Mouse (Mus musculus) hindbrain, embryonic 13.5 days (tissue): ENCODE measurements around the gene Rasip1. TPM values are rescaled to one million over a fixed set of nuclear protein-coding genes. Genes with fewer than 3 reads are reported as not detected.

Source experiments
- ATAC-seq: fragments of 200-750 bp; cut with Nextera tagmentation; 2 replicates; pipeline ENCODE4 v1.8.0; 2017; ENCODE audit warnings: moderate TSS enrichment; ENCODE audit not compliant: low FRiP score
- H3K27ac ChIP-seq: fragments of 300-500 bp; sonication (generic); 2 replicates; pipeline ENCODE4 v1.5.1; 2015; ENCODE audit warnings: inconsistent platforms, mild to moderate bottlenecking, moderate library complexity
- H3K27me3 ChIP-seq: fragments of 300-500 bp; sonication (generic); 2 replicates; pipeline ENCODE4 v1.6.1; 2015; ENCODE audit warnings: mild to moderate bottlenecking, inconsistent platforms
- H3K36me3 ChIP-seq: fragments of 300-500 bp; sonication (generic); 2 replicates; pipeline ENCODE4 v1.6.1; 2015; ENCODE audit warnings: mild to moderate bottlenecking, inconsistent platforms
- H3K4me1 ChIP-seq: fragments of 300-500 bp; sonication (generic); replicated peaks from 2 replicates; pipeline ENCODE4 v1.6.1; 2015; ENCODE audit warnings: inconsistent platforms
- H3K4me2 ChIP-seq: fragments of 300-500 bp; sonication (generic); 2 replicates; pipeline ENCODE4 v1.6.1; 2015; ENCODE audit warnings: inconsistent platforms, mild to moderate bottlenecking, moderate library complexity
- H3K4me3 ChIP-seq: fragments of 300-500 bp; sonication (generic); 2 replicates; pipeline ENCODE4 v1.5.1; 2015; ENCODE audit warnings: mild to moderate bottlenecking, inconsistent platforms
- H3K9ac ChIP-seq: fragments of 300-500 bp; sonication (generic); 2 replicates; pipeline ENCODE4 v1.6.1; 2015; ENCODE audit warnings: mild to moderate bottlenecking, inconsistent platforms
- H3K9me3 ChIP-seq: fragments of 300-500 bp; sonication (generic); 2 replicates; pipeline ENCODE4 v1.6.1; 2016; ENCODE audit warnings: inconsistent platforms
- WGBS: fragments of 180-500 bp; shearing (Covaris S2); methylation state at CpG from one replicate; pipeline ENCODE4 v1.1.7; 2015; 5-methylcytosine and 5-hydroxymethylcytosine counted together
- polyA plus RNA-seq: library from polyadenylated mRNA; unstranded; fragments of >200 nt; fragmentation: Nextera tagmentation; extraction: Ambion mirVana; gene quantifications from 2 replicates; pipeline ENCODE4 v1.2.1, GENCODE M21; 2015

The Rasip1 gene
- polyA plus RNA-seq, 1 experiment from 2014 or later = 12.7 TPM

DNA sequence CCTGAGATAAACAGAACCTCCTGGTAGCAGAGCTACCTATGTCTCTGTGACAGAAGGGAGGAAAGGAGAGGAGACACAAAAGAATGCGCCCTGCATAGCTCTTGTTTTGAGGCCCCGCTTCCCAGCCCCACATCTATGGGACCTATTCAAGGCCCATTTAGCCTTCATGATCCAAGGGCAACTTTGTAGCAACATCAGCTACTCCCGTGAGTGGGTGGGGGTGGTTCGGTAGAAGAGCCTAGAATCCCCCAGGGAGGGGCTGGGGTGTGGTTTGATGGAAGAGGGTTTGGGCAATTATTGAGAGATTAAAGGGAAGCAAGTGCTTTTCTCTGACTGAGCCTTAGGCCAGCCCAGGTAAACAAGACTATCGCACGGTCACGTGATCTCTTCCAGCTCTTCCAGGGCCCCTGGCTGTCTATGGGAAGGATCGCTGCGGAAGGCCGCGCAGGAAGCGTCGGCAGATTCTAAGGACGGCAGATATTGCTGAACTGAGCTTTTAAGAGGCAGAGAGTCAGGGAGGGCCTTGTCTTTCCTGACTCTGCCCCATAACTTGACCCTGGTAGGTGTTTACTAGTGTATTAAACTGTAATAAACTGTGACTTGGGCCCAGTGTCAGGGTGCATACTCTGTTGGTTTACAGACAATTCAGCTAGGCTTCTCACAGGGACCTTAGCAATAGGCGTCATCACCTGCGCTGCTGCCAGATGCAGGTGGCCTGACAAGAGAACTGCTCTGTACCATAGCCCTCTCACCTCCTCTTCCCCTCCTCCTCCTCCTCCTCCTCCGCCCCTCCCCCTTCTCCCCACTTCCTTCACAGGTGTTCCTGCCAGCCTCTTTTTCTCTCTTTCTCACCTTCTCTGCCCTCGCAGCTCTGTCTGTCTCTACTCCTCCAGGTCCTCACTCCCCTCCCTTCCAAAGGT is 28.1 kb upstream of the Rasip1 start:
- H3K4me2 ChIP-seq = no peak overlapping the region
- H3K9ac ChIP-seq = no peak overlapping the region
- 0 out of 2 replicates have a peak, but pooled peaks cover 3% of the 10 kb centered on the region for H3K4me1 ChIP-seq
- H3K36me3 ChIP-seq = no peaks in the 10 kb centered on the region
- no peaks in the 10 kb centered on the region for H3K27me3 ChIP-seq
- H3K4me3 ChIP-seq = no peak overlapping the region
- H3K9me3 ChIP-seq = no peaks in the 10 kb centered on the region
- WGBS = 58% methylated on average over 18 of the region's 18 CpGs
- no peak for ATAC-seq
- H3K27ac ChIP-seq = no peak overlapping the region

DNA sequence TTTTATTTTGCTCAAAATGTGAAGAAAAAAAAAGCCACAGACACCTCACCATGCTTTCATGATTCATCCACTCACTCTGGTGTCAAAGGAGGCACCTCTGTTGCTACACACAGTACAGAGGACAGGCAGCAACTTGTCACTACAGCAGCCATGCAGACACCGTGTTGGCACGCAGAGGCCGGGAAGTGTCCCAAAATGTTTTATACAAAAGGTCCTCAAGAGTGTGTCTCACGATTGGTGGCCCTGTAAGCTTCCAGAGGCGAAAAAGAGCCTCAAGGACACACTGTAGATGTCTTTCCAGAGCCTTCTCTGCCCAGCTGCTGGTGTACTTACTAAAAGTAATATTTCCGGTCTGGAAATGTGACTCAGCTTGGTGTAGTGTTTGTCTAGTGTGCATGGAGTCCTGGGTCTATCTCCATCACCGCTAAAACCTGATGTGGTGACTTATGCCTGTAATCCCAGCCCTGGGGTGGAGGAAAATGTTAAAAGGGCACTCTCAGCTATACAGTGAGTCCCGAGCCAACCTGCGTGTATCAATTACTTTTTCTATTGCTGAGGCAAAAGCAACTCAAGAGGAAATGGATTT is 21.5 kb upstream of the Rasip1 start:
- no peak overlapping the region for H3K9ac ChIP-seq
- H3K4me1 ChIP-seq = no peaks in the 10 kb centered on the region
- H3K9me3 ChIP-seq = no peaks in the 10 kb centered on the region
- H3K27ac ChIP-seq = no peak overlapping the region
- H3K27me3 ChIP-seq = no peaks in the 10 kb centered on the region
- H3K4me3 ChIP-seq = no peak overlapping the region
- no peaks in the 10 kb centered on the region for H3K36me3 ChIP-seq
- H3K4me2 ChIP-seq = no peak overlapping the region
- no peak for ATAC-seq
- WGBS = 84% methylated on average over 9 of the region's 9 CpGs

DNA sequence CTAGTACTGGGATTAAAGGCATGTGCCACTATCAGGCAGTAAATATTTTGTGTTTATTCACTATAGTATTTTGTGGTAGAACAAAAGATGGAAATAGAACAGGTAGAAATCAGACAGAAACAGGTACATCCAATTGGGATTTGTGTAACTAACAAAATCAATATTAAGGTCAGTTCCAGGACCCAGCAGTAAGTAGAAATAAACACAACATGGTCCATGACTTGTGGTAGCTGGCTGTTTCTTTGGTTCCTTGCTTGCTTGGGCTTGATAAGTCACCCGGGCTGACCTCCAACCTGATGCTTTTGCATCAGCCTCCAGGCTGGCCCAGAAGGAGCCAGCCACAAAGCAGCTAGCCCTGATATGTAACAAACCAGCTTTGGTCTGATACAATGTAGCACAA is 17.8 kb upstream of the Rasip1 start:
- Histone ChIP-seq H3K27me3 (no peaks in the 10 kb centered on the region), H3K9me3 (no peaks in the 10 kb centered on the region), H3K4me1 (no peaks in the 10 kb centered on the region), H3K9ac (no peak overlapping the region), H3K4me2 (no peak overlapping the region), H3K36me3 (no peaks in the 10 kb centered on the region), H3K27ac (no peak overlapping the region), H3K4me3 (no peak overlapping the region)
- WGBS = 77% methylated on average over 1 of the region's 1 CpGs
- no peak for ATAC-seq

DNA sequence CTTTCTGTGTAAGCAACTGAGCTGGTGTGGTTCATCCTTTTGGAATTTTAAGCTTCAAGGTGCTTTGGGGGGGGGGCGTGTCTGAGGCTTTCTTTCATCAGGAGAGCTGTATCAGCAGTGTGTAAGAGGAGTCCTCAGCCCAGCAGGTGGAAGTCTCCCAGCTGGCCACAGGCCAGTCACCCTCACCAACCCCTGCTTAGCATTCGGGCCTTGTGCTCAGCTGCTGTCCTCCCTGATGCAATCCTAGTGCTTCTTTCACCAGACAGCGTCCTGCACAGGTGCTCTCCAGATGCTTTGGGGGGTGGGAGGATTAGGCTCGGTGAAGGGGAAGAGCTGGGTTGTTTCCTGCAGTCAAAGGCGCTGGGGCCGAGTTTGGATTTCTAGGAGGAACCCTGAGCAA is 11.0 kb upstream of the Rasip1 start:
- no peak overlapping the region for H3K4me2 ChIP-seq
- peaks cover 10% of the 10 kb centered on the region for H3K4me1 ChIP-seq
- 24% methylated on average over 6 of the region's 6 CpGs for WGBS
- H3K27me3 ChIP-seq = peaks cover 51% of the 10 kb centered on the region
- no peaks in the 10 kb centered on the region for H3K36me3 ChIP-seq
- no peak overlapping the region for H3K9ac ChIP-seq
- no peaks in the 10 kb centered on the region for H3K9me3 ChIP-seq
- ATAC-seq = no peak
- no peak overlapping the region for H3K4me3 ChIP-seq
- H3K27ac ChIP-seq = no peak overlapping the region

DNA sequence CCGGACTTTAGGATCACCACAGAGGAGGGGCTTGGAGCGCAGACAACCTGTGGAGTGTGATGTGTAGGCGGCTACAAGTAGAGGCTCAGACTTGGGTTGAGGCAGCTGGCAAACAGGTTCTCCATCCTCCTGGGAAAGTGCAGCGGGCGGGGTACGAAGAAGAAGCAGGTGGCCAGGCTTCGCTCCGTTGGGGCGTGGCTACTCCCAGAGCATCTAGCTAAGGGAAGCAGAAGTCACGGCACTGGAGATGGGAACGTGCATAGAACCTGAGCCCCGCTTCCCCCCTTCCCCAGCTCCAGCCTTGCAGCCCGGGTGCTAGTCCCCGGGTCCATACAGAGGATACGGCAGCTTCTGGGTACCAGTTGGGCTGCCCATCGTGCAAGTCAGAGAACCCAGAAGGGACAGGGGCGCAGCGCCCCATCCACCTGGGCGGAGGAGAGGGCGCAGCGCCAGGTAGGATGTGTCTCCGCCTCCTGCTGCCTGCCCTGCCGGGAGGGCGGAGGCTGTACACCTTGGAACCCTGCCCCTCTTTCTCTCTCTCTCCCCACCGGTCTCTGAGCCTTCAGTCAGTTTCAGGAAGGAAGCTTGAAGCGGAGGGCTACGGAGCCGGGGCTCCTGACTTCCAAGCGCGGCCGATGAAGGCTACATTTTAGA is 10.1 kb upstream of the Rasip1 start, which contains the start of gene Fut1:
TSS of gene Fut1 (plus strand) at position 248 of the 654 bp plus-strand sequence.
- H3K36me3 ChIP-seq = no peaks in the 10 kb centered on the region
- no peak for ATAC-seq
- H3K27ac ChIP-seq = no peak within 1 kb of the TSS
- H3K4me1 ChIP-seq = peaks cover 10% of the 10 kb centered on the region
- H3K9me3 ChIP-seq = no peaks in the 10 kb centered on the region
- peak within 1 kb of the TSS; percentile 46 for H3K9ac ChIP-seq
- peak within 1 kb of the TSS; percentile 19; the same call in 1 of the 2 replicates for H3K4me3 ChIP-seq
- peaks cover 51% of the 10 kb centered on the region for H3K27me3 ChIP-seq
- 10% methylated on average over 31 of the region's 31 CpGs for WGBS
- H3K4me2 ChIP-seq = peak within 1 kb of the TSS; percentile 22

DNA sequence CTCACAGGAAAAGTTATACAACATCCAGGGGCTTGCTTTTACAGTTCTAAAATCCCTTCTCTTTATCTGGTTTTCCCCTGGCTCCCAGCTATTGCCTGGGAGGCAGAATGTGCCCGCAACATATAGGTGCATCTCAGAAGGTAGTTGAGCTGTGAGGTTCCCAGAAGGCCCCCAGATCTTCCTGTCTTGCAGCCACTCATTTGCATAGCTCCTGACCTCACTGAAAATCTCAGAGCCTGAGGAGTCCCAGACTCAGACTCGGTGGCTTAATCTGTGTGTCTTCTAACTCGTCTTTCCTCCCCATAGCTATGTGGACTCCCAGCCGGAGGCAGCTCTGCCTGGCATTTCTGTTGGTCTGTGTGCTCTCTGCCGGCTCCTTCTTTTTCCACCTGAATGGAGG is 9.0 kb upstream of the Rasip1 start:
- peaks cover 51% of the 10 kb centered on the region for H3K27me3 ChIP-seq
- no peaks in the 10 kb centered on the region for H3K9me3 ChIP-seq
- peaks cover 10% of the 10 kb centered on the region for H3K4me1 ChIP-seq
- no peak overlapping the region for H3K27ac ChIP-seq
- no peak for ATAC-seq
- WGBS = 85% methylated on average over 5 of the region's 5 CpGs
- H3K36me3 ChIP-seq = no peaks in the 10 kb centered on the region
- H3K4me3 ChIP-seq = no peak overlapping the region
- no peak overlapping the region for H3K4me2 ChIP-seq
- no peak overlapping the region for H3K9ac ChIP-seq

DNA sequence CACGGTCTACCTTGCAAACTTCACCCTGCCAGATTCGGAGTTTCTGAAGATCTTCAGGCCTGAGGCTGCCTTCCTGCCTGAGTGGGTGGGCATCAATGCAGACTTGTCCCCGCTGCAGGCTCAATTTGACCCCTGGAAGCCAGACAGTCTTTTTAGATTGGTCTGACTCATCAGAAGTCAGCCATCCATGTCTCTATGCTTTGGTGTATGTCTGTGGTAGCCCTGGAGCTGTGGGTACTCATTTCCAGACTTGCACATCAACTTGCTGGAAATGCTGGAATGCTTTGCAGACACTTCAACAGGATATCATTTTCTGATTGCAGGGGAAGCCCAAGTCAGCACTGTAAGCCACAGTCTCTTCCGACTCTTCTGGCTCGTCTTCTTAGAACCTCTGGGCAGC is 7.7 kb upstream of the Rasip1 start:
- Histone ChIP-seq H3K4me2 (no peak overlapping the region), H3K4me3 (no peak overlapping the region), H3K27me3 (peaks cover 52% of the 10 kb centered on the region), H3K9ac (no peak overlapping the region), H3K9me3 (no peaks in the 10 kb centered on the region), H3K4me1 (peaks cover 10% of the 10 kb centered on the region), H3K36me3 (no peaks in the 10 kb centered on the region), H3K27ac (no peak overlapping the region)
- 93% methylated on average over 5 of the region's 5 CpGs for WGBS
- ATAC-seq = no peak

DNA sequence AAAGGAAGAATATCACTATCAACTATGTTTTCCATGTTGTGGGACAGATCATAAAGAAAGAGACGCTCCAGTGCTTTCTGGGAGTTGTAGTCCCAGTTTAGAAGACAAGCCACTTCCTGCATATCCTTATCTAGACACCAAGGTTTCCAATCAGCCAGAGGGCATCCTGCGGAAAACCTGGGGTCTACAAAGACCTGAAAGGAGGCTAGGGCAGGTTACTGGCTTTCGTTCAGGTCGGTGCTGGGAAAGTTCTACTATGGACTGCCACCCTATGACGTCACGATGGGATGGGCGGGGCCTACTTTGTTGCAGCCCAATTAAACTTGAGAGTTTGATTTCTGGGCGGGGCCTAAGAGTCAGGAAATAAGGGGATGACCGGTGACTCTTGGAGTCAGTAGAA is 5.8 kb upstream of the Rasip1 start, which contains the start of gene Izumo1:
TSS of gene Izumo1 (plus strand) at position 369 of the 400 bp plus-strand sequence.
- no peak within 1 kb of the TSS for H3K4me3 ChIP-seq

DNA sequence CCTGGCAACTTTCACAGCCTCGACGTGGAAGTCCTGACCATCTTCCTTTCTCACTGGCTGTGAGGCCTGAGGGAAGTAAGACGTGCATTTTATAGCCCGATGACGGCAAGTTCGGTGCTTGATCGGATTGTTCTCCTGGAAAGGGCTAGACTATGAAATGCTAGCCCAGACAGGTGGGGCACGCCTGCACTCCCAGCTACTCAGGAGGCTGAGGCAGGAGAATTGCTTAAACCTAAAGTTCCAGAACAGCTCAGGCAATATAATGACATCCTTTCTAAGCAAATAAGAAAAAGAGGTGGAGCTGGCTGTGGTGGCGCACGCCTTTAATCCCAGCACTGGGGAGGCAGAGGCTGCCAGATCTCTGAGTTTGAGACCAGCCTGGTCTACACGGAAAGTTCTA is 3.8 kb upstream of the Rasip1 start:
- H3K4me2 ChIP-seq = no peak overlapping the region
- peaks cover 13% of the 10 kb centered on the region; the same call in 1 of the 2 replicates for H3K4me1 ChIP-seq
- no peaks in the 10 kb centered on the region for H3K9me3 ChIP-seq
- H3K36me3 ChIP-seq = no peaks in the 10 kb centered on the region
- no peak for ATAC-seq
- 93% methylated on average over 11 of the region's 11 CpGs for WGBS
- H3K27ac ChIP-seq = no peak overlapping the region
- H3K4me3 ChIP-seq = no peak overlapping the region
- H3K27me3 ChIP-seq = peaks cover 41% of the 10 kb centered on the region
- H3K9ac ChIP-seq = no peak overlapping the region

More for the DNA sequence above, 5.8 kb upstream of the Rasip1 start, which contains the start of gene Izumo1:
- Histone ChIP-seq H3K4me2 (no peak within 1 kb of the TSS), H3K36me3 (no peaks in the 10 kb centered on the region), H3K27me3 (peaks cover 47% of the 10 kb centered on the region), H3K27ac (no peak within 1 kb of the TSS), H3K9me3 (no peaks in the 10 kb centered on the region), H3K4me1 (peaks cover 8% of the 10 kb centered on the region), H3K9ac (no peak within 1 kb of the TSS)
- 32% methylated on average over 9 of the region's 9 CpGs for WGBS
- no peak for ATAC-seq

DNA sequence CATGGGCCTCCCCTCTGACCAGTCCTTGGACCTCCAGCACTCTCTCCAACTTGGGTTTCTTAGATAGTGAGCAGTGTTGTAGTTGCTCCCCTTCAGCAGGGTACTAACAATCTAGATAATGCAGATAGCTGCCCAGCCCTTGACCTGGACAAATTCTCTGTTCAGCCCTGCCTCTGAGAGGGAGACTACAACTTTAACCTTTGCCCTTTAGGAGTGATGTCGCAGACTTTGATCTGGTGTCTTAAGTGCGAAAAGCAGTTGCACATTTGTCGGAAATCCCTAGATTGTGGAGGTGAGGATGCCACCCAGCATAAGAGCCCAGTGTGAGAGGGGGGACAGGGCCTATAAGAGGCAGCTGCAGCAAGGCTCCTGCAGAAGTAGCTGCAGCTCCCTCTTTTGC is 2.6 kb upstream of the Rasip1 start:
- 90% methylated on average over 3 of the region's 3 CpGs for WGBS
- Histone ChIP-seq H3K4me3 (no peak overlapping the region), H3K27me3 (peaks cover 29% of the 10 kb centered on the region), H3K9ac (no peak overlapping the region), H3K27ac (no peak overlapping the region), H3K4me2 (no peak overlapping the region), H3K9me3 (no peaks in the 10 kb centered on the region), H3K36me3 (no peaks in the 10 kb centered on the region), H3K4me1 (peaks cover 13% of the 10 kb centered on the region; the same call in 1 of the 2 replicates)
- no peak for ATAC-seq

DNA sequence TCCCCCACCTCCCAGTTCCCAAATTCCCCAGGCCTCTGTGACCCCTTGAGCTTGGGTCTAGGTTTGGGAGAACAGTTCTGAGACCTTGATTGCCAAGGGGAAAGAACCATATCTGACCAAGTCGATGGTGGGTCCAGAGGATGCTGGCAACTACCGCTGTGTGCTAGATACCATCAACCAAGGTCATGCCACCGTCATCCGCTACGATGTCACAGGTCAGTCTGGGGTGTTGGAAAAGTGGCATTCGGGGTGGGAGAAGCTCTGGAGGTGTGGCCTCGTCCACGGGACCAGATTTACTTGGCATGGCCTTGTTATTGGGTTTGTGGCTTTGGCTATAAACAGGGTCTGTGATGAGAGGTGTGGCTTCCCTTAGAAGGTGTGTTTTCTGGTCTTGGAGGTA is 1.8 kb upstream of the Rasip1 start:
- H3K9me3 ChIP-seq = no peaks in the 10 kb centered on the region
- H3K4me1 ChIP-seq = peaks cover 13% of the 10 kb centered on the region; the same call in 1 of the 2 replicates
- no peak overlapping the region for H3K27ac ChIP-seq
- H3K27me3 ChIP-seq = peaks cover 25% of the 10 kb centered on the region
- ATAC-seq = no peak
- 87% methylated on average over 8 of the region's 8 CpGs for WGBS
- no peaks in the 10 kb centered on the region for H3K36me3 ChIP-seq
- H3K4me3 ChIP-seq = no peak overlapping the region
- no peak overlapping the region for H3K9ac ChIP-seq
- no peak overlapping the region for H3K4me2 ChIP-seq

DNA sequence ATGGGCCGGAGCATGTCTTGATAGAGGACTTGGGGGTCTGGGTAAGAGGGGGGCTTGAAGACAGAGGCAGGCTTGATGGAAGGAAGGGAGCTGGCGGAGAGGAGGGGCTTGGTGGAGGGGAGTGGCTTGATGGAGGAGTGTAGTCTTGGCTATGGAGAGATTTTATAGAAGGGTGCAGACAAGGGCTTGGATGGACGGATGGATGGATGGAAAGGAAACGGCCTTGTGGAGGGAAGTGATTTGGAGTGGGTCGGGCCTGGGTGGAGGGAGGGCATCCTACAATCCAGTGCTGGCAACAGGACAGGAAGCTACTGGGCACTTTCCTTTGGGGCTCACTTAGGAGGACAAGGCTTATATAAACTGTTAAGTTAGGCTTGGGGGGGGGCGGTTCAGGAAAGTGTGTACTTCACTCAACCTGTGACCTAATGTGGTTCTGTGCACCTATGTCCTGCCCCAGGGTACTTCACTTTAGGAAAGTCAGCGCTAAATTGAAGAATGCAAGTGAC is 664 bp upstream of the Rasip1 start:
- H3K4me2 ChIP-seq = no peak overlapping the region
- peaks cover 34% of the 10 kb centered on the region for H3K27me3 ChIP-seq
- no peak overlapping the region for H3K4me3 ChIP-seq
- 89% methylated on average over 7 of the region's 7 CpGs for WGBS
- ATAC-seq = no peak
- no peak overlapping the region for H3K9ac ChIP-seq
- peaks cover 13% of the 10 kb centered on the region; the same call in 1 of the 2 replicates for H3K4me1 ChIP-seq
- no peaks in the 10 kb centered on the region for H3K9me3 ChIP-seq
- no peak overlapping the region for H3K27ac ChIP-seq
- no peaks in the 10 kb centered on the region for H3K36me3 ChIP-seq
